Mouse (Mus musculus) heart, embryonic 11.5 days (tissue): ENCODE results near the gene Washc1. TPM values are rescaled to one million over a fixed set of nuclear protein-coding genes. Genes with fewer than 3 reads are reported as not detected.
"Not testable (repeated sequence)": the region's sequence is repeated elsewhere in the genome, so short reads cannot be mapped to it uniquely, and the experiment has no call there.

ENCODE experiments used
- ATAC-seq: fragments of 200-750 bp; cut with Nextera tagmentation; replicated peaks from 2 replicates; pipeline ENCODE4 v1.8.0; 2017; ENCODE audit warnings: moderate library complexity; ENCODE audit not compliant: insufficient number of reproducible peaks, low FRiP score, low TSS enrichment
- H3K27ac ChIP-seq: fragments of 300-500 bp; sonication (generic); 2 replicates; pipeline ENCODE4 v1.5.1; 2014; ENCODE audit warnings: mild to moderate bottlenecking, low read depth, low read length
- H3K27me3 ChIP-seq: fragments of 300-500 bp; sonication (generic); 2 replicates; pipeline ENCODE4 v1.6.1; 2014; ENCODE audit warnings: mild to moderate bottlenecking, low read length, mixed read lengths; ENCODE audit not compliant: control insufficient read depth, insufficient read depth
- H3K36me3 ChIP-seq: fragments of 300-500 bp; sonication (generic); 2 replicates; pipeline ENCODE4 v1.6.1; 2014; ENCODE audit warnings: mild to moderate bottlenecking, low read length, moderate library complexity, mixed read lengths; ENCODE audit not compliant: control insufficient read depth, insufficient read depth
- H3K4me1 ChIP-seq: fragments of 300-500 bp; sonication (generic); 2 replicates; pipeline ENCODE4 v1.6.1; 2014; ENCODE audit warnings: low read length; ENCODE audit not compliant: control insufficient read depth, insufficient read depth
- H3K4me2 ChIP-seq: fragments of 300-500 bp; sonication (generic); 2 replicates; pipeline ENCODE4 v1.6.1; 2014; ENCODE audit warnings: mild to moderate bottlenecking, moderate library complexity
- H3K4me3 ChIP-seq: fragments of 300-500 bp; sonication (generic); 2 replicates; pipeline ENCODE4 v1.5.1; 2014; ENCODE audit warnings: low read depth, low read length
- H3K9ac ChIP-seq: fragments of 300-500 bp; sonication (generic); 2 replicates; pipeline ENCODE4 v1.6.1; 2014; ENCODE audit warnings: mild to moderate bottlenecking, low read depth, low read length, moderate library complexity
- H3K9me3 ChIP-seq: fragments of 300-500 bp; sonication (generic); replicated peaks from 2 replicates; pipeline ENCODE4 v1.6.1; 2016; ENCODE audit warnings: low read length; ENCODE audit not compliant: control insufficient read depth
- WGBS: fragments of 180-500 bp; shearing (Covaris S2); extraction: QIAGEN DNeasy Blood & Tissue Kit; methylation state at CpG from one replicate; pipeline ENCODE4 v1.1.7; 2014; ENCODE audit not compliant: insufficient replicate concordance; 5-methylcytosine and 5-hydroxymethylcytosine counted together
- polyA plus RNA-seq: library from polyadenylated mRNA; unstranded; fragments of >200 nt; fragmentation: Nextera tagmentation; extraction: Ambion mirVana; gene quantifications from 2 replicates; pipeline ENCODE4 v1.2.1, GENCODE M21; 2014

Gene Washc1
- polyA plus RNA-seq, result 27.9 and 29.9 TPM in 2 replicates

GRCm38 (mm10) chr17:66111402-66111959 lies at the start of gene Washc1:
Gene Washc1, plus strand, starts transcription at chr17:66111545.
- peaks cover 5% of the 10 kb centered on the region; the same call in 1 of the 2 replicates for H3K4me1 ChIP-seq
- H3K27me3 ChIP-seq, result no peaks in the 10 kb centered on the region
- peak within 1 kb of the TSS; percentile 79 for H3K4me2 ChIP-seq
- under 1% methylated on average over 35 of the region's 41 CpGs for WGBS
- peak within 1 kb of the TSS; percentile 29 for H3K27ac ChIP-seq
- H3K4me3 ChIP-seq, result peak within 1 kb of the TSS; percentile 73
- peak; percentile 98 for ATAC-seq
- H3K9me3 ChIP-seq, result no peaks in the 10 kb centered on the region
- H3K36me3 ChIP-seq, result peaks cover 9% of the 10 kb centered on the region
- peak within 1 kb of the TSS; percentile 78 for H3K9ac ChIP-seq

GRCm38 (mm10) chr17:66065115-66065514 lies 46.2 kb upstream of the Washc1 start:
- no peak overlapping the region for H3K4me2 ChIP-seq
- H3K4me1 ChIP-seq, result no peaks in the 10 kb centered on the region
- H3K9ac ChIP-seq, result no peak overlapping the region
- no peaks in the 10 kb centered on the region for H3K9me3 ChIP-seq
- ATAC-seq, result no peak
- no peaks in the 10 kb centered on the region for H3K36me3 ChIP-seq
- WGBS, result 67% methylated on average over 4 of the region's 4 CpGs
- H3K4me3 ChIP-seq, result no peak overlapping the region
- H3K27me3 ChIP-seq, result no peaks in the 10 kb centered on the region
- H3K27ac ChIP-seq, result no peak overlapping the region

- 92% methylated on average over 2 of the region's 2 CpGs for WGBS
- not testable (repeated sequence) for H3K9me3 ChIP-seq, H3K27ac ChIP-seq, H3K4me2 ChIP-seq, ATAC-seq, H3K4me3 ChIP-seq, H3K9ac ChIP-seq, H3K4me1 ChIP-seq, H3K36me3 ChIP-seq, H3K27me3 ChIP-seq
These were observed 42.3 kb upstream of the Washc1 start for GRCm38 (mm10) chr17:66069036-66069435.

GRCm38 (mm10) chr17:66073971-66074370 lies 37.4 kb upstream of the Washc1 start:
- no peaks in the 10 kb centered on the region for H3K9me3 ChIP-seq
- no peak for ATAC-seq
- H3K4me3 ChIP-seq, result no peak overlapping the region
- no peak overlapping the region for H3K27ac ChIP-seq
- no peak overlapping the region for H3K9ac ChIP-seq
- H3K27me3 ChIP-seq, result no peaks in the 10 kb centered on the region
- WGBS, result 85% methylated on average over 7 of the region's 7 CpGs
- no peaks in the 10 kb centered on the region for H3K36me3 ChIP-seq
- H3K4me1 ChIP-seq, result no peaks in the 10 kb centered on the region
- no peak overlapping the region for H3K4me2 ChIP-seq

GRCm38 (mm10) chr17:66075827-66076173 lies 35.5 kb upstream of the Washc1 start:
- H3K9ac ChIP-seq, result peak overlapping the region; percentile 74
- no peaks in the 10 kb centered on the region for H3K9me3 ChIP-seq
- no peaks in the 10 kb centered on the region for H3K4me1 ChIP-seq
- ATAC-seq, result no peak
- WGBS, result 11% methylated on average over 12 of the region's 12 CpGs
- H3K4me3 ChIP-seq, result peak overlapping the region; percentile 97
- no peak overlapping the region for H3K27ac ChIP-seq
- H3K36me3 ChIP-seq, result peaks cover 7% of the 10 kb centered on the region; the same call in 1 of the 2 replicates
- H3K4me2 ChIP-seq, result peak overlapping the region; percentile 90
- H3K27me3 ChIP-seq, result no peaks in the 10 kb centered on the region

- ATAC-seq, result peak; percentile 90
- peak overlapping the region; percentile 97 for H3K4me3 ChIP-seq
- no peaks in the 10 kb centered on the region for H3K4me1 ChIP-seq
These were observed 35.0 kb upstream of the Washc1 start for GRCm38 (mm10) chr17:66076174-66076927.

GRCm38 (mm10) chr17:66076934-66077333 lies 34.4 kb upstream of the Washc1 start, which contains the start of gene Ankrd12:
Gene Ankrd12, minus strand, starts transcription at chr17:66077089.
- H3K27me3 ChIP-seq, result no peaks in the 10 kb centered on the region
- no peaks in the 10 kb centered on the region for H3K4me1 ChIP-seq
- H3K36me3 ChIP-seq, result peaks cover 7% of the 10 kb centered on the region; the same call in 1 of the 2 replicates
- H3K9me3 ChIP-seq, result no peaks in the 10 kb centered on the region
- H3K27ac ChIP-seq, result peak within 1 kb of the TSS; percentile 89
- 3% methylated on average over 53 of the region's 53 CpGs for WGBS
- ATAC-seq, result peak; percentile 97
- H3K4me2 ChIP-seq, result peak within 1 kb of the TSS; percentile 90
- peak within 1 kb of the TSS; percentile 97 for H3K4me3 ChIP-seq
- peak within 1 kb of the TSS; percentile 74 for H3K9ac ChIP-seq

More at GRCm38 (mm10) chr17:66076174-66076927, 35.0 kb upstream of the Washc1 start:
- Histone ChIP-seq H3K9me3 (no peaks in the 10 kb centered on the region), H3K9ac (peak overlapping the region; percentile 74), H3K27ac (peak overlapping the region; percentile 89), H3K4me2 (peak overlapping the region; percentile 90), H3K36me3 (peaks cover 7% of the 10 kb centered on the region; the same call in 1 of the 2 replicates), H3K27me3 (no peaks in the 10 kb centered on the region)
- under 1% methylated on average over 83 of the region's 95 CpGs for WGBS

- Histone ChIP-seq H3K9ac (peak overlapping the region; percentile 74), H3K27ac (peak overlapping the region; percentile 89), H3K4me1 (no peaks in the 10 kb centered on the region), H3K4me3 (peak overlapping the region; percentile 97), H3K4me2 (peak overlapping the region; percentile 90), H3K36me3 (peaks cover 7% of the 10 kb centered on the region; the same call in 1 of the 2 replicates), H3K27me3 (no peaks in the 10 kb centered on the region), H3K9me3 (no peaks in the 10 kb centered on the region)
- WGBS, result under 1% methylated on average over 23 of the region's 23 CpGs
- peak; percentile 55 for ATAC-seq
These were observed 33.9 kb upstream of the Washc1 start for GRCm38 (mm10) chr17:66077437-66077850.
